Mouse (Mus musculus) heart, adult 2 months (tissue): ENCODE measurements around the gene Fkbp10. TPM values are rescaled to one million over a fixed set of nuclear protein-coding genes. Genes with fewer than 3 reads are reported as not detected.

Experiments used
- DNase-seq, 2 experiments: peaks; one replicate each; pipeline ENCODE4 v3.0.0; 2021
- H3K27ac ChIP-seq: fragments of 200-600 bp; 2 replicates; pipeline ENCODE4 v1.8.1; 2022
- H3K27me3 ChIP-seq: fragments of 200-500 bp; 2 replicates; pipeline ENCODE4 v1.6.1; 2012; ENCODE audit warnings: mild to moderate bottlenecking, low read length, inconsistent platforms, mixed read lengths; ENCODE audit not compliant: control insufficient read depth, insufficient read depth
- H3K36me3 ChIP-seq: fragments of 200-500 bp; 2 replicates; pipeline ENCODE4 v1.6.1; 2012; ENCODE audit warnings: low read length, inconsistent platforms; ENCODE audit not compliant: control insufficient read depth, insufficient read depth
- H3K4me1 ChIP-seq: fragments of 200-500 bp; 2 replicates; pipeline ENCODE4 v1.6.1; 2011; ENCODE audit warnings: low read length; ENCODE audit not compliant: control insufficient read depth, insufficient read depth
- H3K4me3 ChIP-seq: fragments of 200-600 bp; 2 replicates; pipeline ENCODE4 v1.8.1; 2022
- H3K79me2 ChIP-seq: fragments of 200-500 bp; replicated peaks from 2 replicates; pipeline ENCODE4 v1.6.1; 2012; ENCODE audit warnings: mild to moderate bottlenecking, inconsistent platforms, low read length, moderate library complexity, mixed read lengths; ENCODE audit not compliant: control insufficient read depth, insufficient read depth
- H3K9ac ChIP-seq: fragments of 200-500 bp; 2 replicates; pipeline ENCODE4 v1.6.1; 2012; ENCODE audit warnings: low read depth, mild to moderate bottlenecking, control low read depth, inconsistent platforms, low read length, mixed read lengths
- CTCF ChIP-seq: fragments of 200-600 bp; IDR thresholded peaks from 2 replicates; pipeline ENCODE4 v1.8.1; 2022; ENCODE audit warnings: antibody characterized with exemption, mild to moderate bottlenecking, moderate library complexity
- EP300 ChIP-seq: fragments of 200-500 bp; IDR thresholded peaks from 2 replicates; pipeline ENCODE4 v1.6.1; 2011; ENCODE audit warnings: low read depth, low read length, control low read depth; ENCODE audit not compliant: insufficient read depth
- POLR2A ChIP-seq: fragments of 200-500 bp; IDR thresholded peaks from 2 replicates; pipeline ENCODE4 v1.6.1; 2011; ENCODE audit warnings: mild to moderate bottlenecking, low read depth, low read length, control low read depth; ENCODE audit not compliant: insufficient read depth
- WGBS: fragments of 180-500 bp; shearing (Covaris S2); methylation state at CpG from one replicate; pipeline ENCODE4 v1.1.7; 2018; 5-methylcytosine and 5-hydroxymethylcytosine counted together
- intact Hi-C: fragments of 180-260 bp; cut with DNase I; formaldehyde crosslinking; loops from one replicate; pipeline ENCODE4 v1.15.1; 2025
- polyA plus RNA-seq: library from polyadenylated mRNA; depleted of rRNA; stranded (reverse); fragments of >200 nt; gene quantifications from 2 replicates; pipeline ENCODE4 v1.2.3, GENCODE M21; 2012
- total RNA-seq, 2 experiments: library from RNA; stranded (reverse); gene quantifications; 2 replicates each; pipeline ENCODE4 v1.2.3; 2021

The Fkbp10 gene
- total and polyA plus RNA-seq, 3 experiments, result 7.4 to 24.8 (median 7.5) TPM

- TF ChIP-seq CTCF (peak; percentile 63), EP300 (peak; percentile 98), POLR2A (peak; percentile 20; the same call in 1 of the 2 replicates)
- intact Hi-C loops, result loop anchor here (10.0 kb wide), 1 partner anchor 574 kb away; no protein-coding TSS in a partner anchor
- peak overlapping the region; percentile 98 for H3K27ac ChIP-seq
- peak; percentile 87 to 93 for DNase-seq
- H3K27me3 ChIP-seq, result no peaks in the 10 kb centered on the region
- H3K79me2 ChIP-seq, result peaks cover 7% of the 10 kb centered on the region
- 14% methylated on average over 9 of the region's 9 CpGs for WGBS
- H3K4me3 ChIP-seq, result 0 out of 2 replicates have a peak overlapping the region, but pooled peaks have one; percentile 11
- H3K4me1 ChIP-seq, result peaks cover 66% of the 10 kb centered on the region
- H3K36me3 ChIP-seq, result peaks cover 43% of the 10 kb centered on the region
- peak overlapping the region; percentile 9; the same call in 1 of the 2 replicates for H3K9ac ChIP-seq
These were observed 24.2 kb upstream of the Fkbp10 start for GRCm38 (mm10) chr11:100391081-100391883.

GRCm38 (mm10) chr11:100391884-100392345 is 23.6 kb upstream of the Fkbp10 start:
- TF ChIP-seq CTCF (no peak), POLR2A (no peak), EP300 (no peak)
- Histone ChIP-seq H3K27ac (peak overlapping the region; percentile 98), H3K79me2 (peaks cover 7% of the 10 kb centered on the region), H3K36me3 (peaks cover 39% of the 10 kb centered on the region), H3K4me3 (0 out of 2 replicates have a peak overlapping the region, but pooled peaks have one; percentile 11), H3K9ac (no peak overlapping the region), H3K27me3 (no peaks in the 10 kb centered on the region), H3K4me1 (peaks cover 60% of the 10 kb centered on the region)
- 67% methylated on average over 7 of the region's 7 CpGs for WGBS
- intact Hi-C loops, result loop anchor here (10.0 kb wide), 1 partner anchor 573 kb away; no protein-coding TSS in a partner anchor
- no peak for DNase-seq

- DNase-seq, result no peak
- intact Hi-C loops, result loop anchor here (10.0 kb wide), 1 partner anchor 572 kb away; no protein-coding TSS in a partner anchor
- H3K9ac ChIP-seq, result no peak overlapping the region
- H3K4me1 ChIP-seq, result peaks cover 51% of the 10 kb centered on the region
- TF ChIP-seq EP300 (no peak), CTCF (no peak), POLR2A (no peak)
- peaks cover 2% of the 10 kb centered on the region; the same call in 1 of the 2 replicates for H3K79me2 ChIP-seq
- peak overlapping the region; percentile 100 for H3K4me3 ChIP-seq
- no peaks in the 10 kb centered on the region for H3K27me3 ChIP-seq
- peaks cover 33% of the 10 kb centered on the region for H3K36me3 ChIP-seq
- WGBS, result 24% methylated on average over 5 of the region's 5 CpGs
- H3K27ac ChIP-seq, result peak overlapping the region; percentile 98
These were observed 22.5 kb upstream of the Fkbp10 start for GRCm38 (mm10) chr11:100392958-100393357.

- peaks cover 33% of the 10 kb centered on the region for H3K36me3 ChIP-seq
- 22% methylated on average over 7 of the region's 7 CpGs for WGBS
These were observed 21.8 kb upstream of the Fkbp10 start for GRCm38 (mm10) chr11:100393733-100394132.

GRCm38 (mm10) chr11:100394353-100395074 is 21.0 kb upstream of the Fkbp10 start:
- Histone ChIP-seq H3K79me2 (peaks cover 2% of the 10 kb centered on the region; the same call in 1 of the 2 replicates), H3K9ac (peak overlapping the region; percentile 95), H3K4me3 (peak overlapping the region; percentile 100), H3K27ac (peak overlapping the region; percentile 98), H3K36me3 (peaks cover 27% of the 10 kb centered on the region), H3K4me1 (peaks cover 46% of the 10 kb centered on the region), H3K27me3 (no peaks in the 10 kb centered on the region)
- 26% methylated on average over 5 of the region's 5 CpGs for WGBS
- intact Hi-C loops, result loop anchor here (5.0 to 10.0 kb wide), 2 partner anchors 570 to 668 kb away; no protein-coding TSS in a partner anchor
- DNase-seq, result no peak
- TF ChIP-seq CTCF, result no peak
- TF ChIP-seq POLR2A, result no peak
- no peak for TF ChIP-seq EP300

More at GRCm38 (mm10) chr11:100393733-100394132, 21.8 kb upstream of the Fkbp10 start:
- H3K4me3 ChIP-seq, result peak overlapping the region; percentile 100
- H3K79me2 ChIP-seq, result peaks cover 2% of the 10 kb centered on the region; the same call in 1 of the 2 replicates
- H3K27me3 ChIP-seq, result no peaks in the 10 kb centered on the region
- peak; percentile 64 to 67 for DNase-seq
- peak overlapping the region; percentile 98 for H3K27ac ChIP-seq
- TF ChIP-seq CTCF (no peak), POLR2A (no peak), EP300 (no peak)
- peak overlapping the region; percentile 13; the same call in 1 of the 2 replicates for H3K9ac ChIP-seq
- H3K4me1 ChIP-seq, result peaks cover 49% of the 10 kb centered on the region
- intact Hi-C loops, result loop anchor here (10.0 kb wide), 1 partner anchor 571 kb away; no protein-coding TSS in a partner anchor
